Mouse (Mus musculus): ENCODE measurements at regions not wholly inside any gene's neighbourhood (a gene's known extent, or its start where the extent isn't known, plus 50 kb on each side); places are given as distances from the start of the nearest gene placed in this dataset.

GRCm38 (mm10) chr9:66646226-66646625 is 53.3 kb upstream of the Usp3 start:
- peak; percentile 88 to 93 for DNase-seq

GRCm38 (mm10) chr9:66651306-66651705 is 58.4 kb upstream of the Usp3 start:
- no peak for DNase-seq

- no peak for DNase-seq
Observed at GRCm38 (mm10) chr9:66657116-66657758, 56.2 kb upstream of the Car12 start.

GRCm38 (mm10) chr9:66658707-66659242 is 54.7 kb upstream of the Car12 start:
- no peak for DNase-seq

DNA sequence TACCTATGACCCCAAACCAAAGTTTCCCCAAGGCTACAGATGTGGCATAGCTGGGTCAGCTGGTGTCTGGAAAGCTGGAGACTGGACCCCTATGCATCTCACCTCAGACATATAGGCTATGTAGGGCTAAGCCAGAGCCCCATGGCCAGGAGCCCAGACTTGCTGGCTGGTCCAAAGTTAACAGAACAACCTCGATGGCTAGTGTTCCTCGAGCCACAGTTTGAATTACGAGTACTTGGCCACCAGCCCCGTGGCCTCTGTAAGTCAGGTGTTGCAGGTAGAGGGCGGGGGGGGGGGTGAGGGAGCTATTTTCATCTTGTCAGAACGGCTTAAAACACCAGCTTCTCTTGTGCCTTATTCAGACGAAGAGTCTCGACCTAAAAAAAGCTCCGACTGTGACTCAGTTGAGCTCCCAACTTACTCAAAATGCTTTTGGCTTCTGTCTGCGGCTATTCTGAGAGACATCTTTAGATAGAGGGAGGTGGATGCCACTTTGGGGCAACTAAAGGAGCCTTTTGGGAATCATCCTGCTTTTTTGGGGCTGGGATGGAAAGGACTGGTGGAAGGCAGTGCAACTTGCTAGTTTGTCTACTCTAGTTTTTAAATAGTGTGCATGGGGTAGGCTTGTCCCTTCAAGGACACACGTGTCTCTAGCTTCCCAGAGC is 53.6 kb upstream of the Car12 start:
- DNase-seq, result no peak

DNA sequence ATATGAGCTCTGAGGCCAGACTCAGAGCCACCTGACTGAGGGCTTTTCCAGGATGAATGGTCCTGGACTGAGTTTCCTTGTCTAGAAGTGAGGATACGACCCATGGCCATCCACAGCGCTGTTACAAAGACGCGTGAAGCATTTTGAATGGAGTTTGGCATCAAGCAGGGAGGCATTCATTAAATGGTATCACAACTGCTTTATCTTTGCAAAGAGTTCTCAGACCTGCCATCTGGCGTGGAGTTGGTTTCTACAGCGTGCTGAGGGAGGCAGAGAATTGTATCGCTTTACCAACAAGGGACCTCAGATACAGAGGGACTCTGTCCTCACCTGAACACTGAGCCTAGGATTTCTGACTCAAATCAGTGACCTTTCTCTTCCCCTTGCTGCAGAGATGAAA is 51.9 kb upstream of the Car12 start:
- DNase-seq, result no peak

DNA sequence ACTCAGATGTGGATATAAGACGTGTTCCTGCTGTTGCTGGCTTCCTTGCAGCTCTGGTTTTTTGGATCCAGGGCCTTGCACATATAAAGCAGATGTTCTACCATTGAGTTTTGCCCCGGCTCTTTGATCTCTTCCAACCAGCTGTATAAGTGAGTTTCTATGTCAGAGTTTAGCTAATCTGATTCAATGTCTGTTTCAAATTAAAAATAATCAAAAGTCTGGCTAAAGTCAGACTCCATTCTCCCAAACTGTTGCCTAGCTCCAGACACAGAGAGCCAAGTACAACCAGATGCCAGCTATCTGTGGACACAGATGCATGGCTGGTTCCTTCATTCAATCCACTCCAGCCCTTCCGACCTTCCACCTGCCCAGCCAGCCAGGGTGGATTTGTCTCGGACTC is 51.0 kb upstream of the Car12 start:
- no peak for DNase-seq
